Comparison of ENCODE assay signal across 24 mouse cellular contexts in genomic region chr13:6323948-6324347, GRCm38 (mm10).
"Had no signal": no experiment of that assay in that cellular context is flagged by ENCODE, and none has a peak within 500 bp of the region (broad histone marks: within the 10 kb centered on the region; RNA-seq: fewer than 3 reads in every experiment).

No protein-coding gene starts in this region.

- H3K36me3 ChIP-seq: heart, embryonic 12.5 days; hindbrain, embryonic 13.5 days; hindbrain, embryonic 15.5 days; intestine, embryonic 15.5 days; limb, embryonic 10.5 days; limb, embryonic 12.5 days; liver, embryonic 13.5 days; liver, embryonic 15.5 days had no signal

- H3K9me3 ChIP-seq: heart, embryonic 12.5 days; hindbrain, embryonic 13.5 days; hindbrain, embryonic 15.5 days; intestine, embryonic 15.5 days; limb, embryonic 10.5 days; limb, embryonic 12.5 days; liver, embryonic 13.5 days; liver, embryonic 15.5 days had no signal

- H3K9ac ChIP-seq: heart, embryonic 12.5 days; hindbrain, embryonic 13.5 days; hindbrain, embryonic 15.5 days; intestine, embryonic 15.5 days; limb, embryonic 12.5 days; liver, embryonic 13.5 days; liver, embryonic 15.5 days had no signal

- H3K4me3 ChIP-seq: heart, adult 2 months; heart, embryonic 12.5 days; hindbrain, embryonic 13.5 days; hindbrain, embryonic 15.5 days; intestine, embryonic 15.5 days; left cerebral cortex, adult 2 months; limb, embryonic 10.5 days; limb, embryonic 12.5 days; liver, embryonic 13.5 days; liver, embryonic 15.5 days had no signal

- H3K27ac ChIP-seq: heart, adult 2 months; hindbrain, embryonic 13.5 days; hindbrain, embryonic 15.5 days; intestine, embryonic 15.5 days; left cerebral cortex, adult 2 months; limb, embryonic 10.5 days; limb, embryonic 12.5 days; liver, embryonic 13.5 days; liver, embryonic 15.5 days had no signal

- ATAC-seq: inflammation-experienced regulatory T-cells, adult 6 months; intestine, embryonic 15.5 days; intestine, postnatal 0 days had no signal

- DNase-seq: gastrocnemius, postnatal 14 days; gastrocnemius, postnatal 36 days; heart, adult 11 months; heart, adult 2 months; heart, postnatal 10 days; heart, postnatal 4 days; kidney, adult 18-20 months; kidney, adult 8-10 months; kidney, postnatal 10 days; kidney, postnatal 25 days; kidney, postnatal 4 days; liver; liver, embryonic 13.5 days had no signal

- H3K4me2 ChIP-seq: heart, embryonic 12.5 days; hindbrain, embryonic 13.5 days; hindbrain, embryonic 15.5 days; intestine, embryonic 15.5 days; limb, embryonic 12.5 days; liver, embryonic 11.5 days; liver, embryonic 13.5 days; liver, embryonic 15.5 days had no signal

- H3K4me1 ChIP-seq: heart, embryonic 12.5 days; hindbrain, embryonic 13.5 days; hindbrain, embryonic 15.5 days; intestine, embryonic 15.5 days; limb, embryonic 10.5 days; limb, embryonic 12.5 days; liver, embryonic 13.5 days; liver, embryonic 15.5 days had no signal

- H3K27me3 ChIP-seq: heart, embryonic 12.5 days; hindbrain, embryonic 13.5 days; hindbrain, embryonic 15.5 days; intestine, embryonic 15.5 days; limb, embryonic 12.5 days; liver, embryonic 13.5 days; liver, embryonic 15.5 days had no signal
